Mouse (Mus musculus) ES-Bruce4 (cell line): ENCODE data around the gene Fgd2. TPM values are rescaled to one million over a fixed set of nuclear protein-coding genes. Genes with fewer than 3 reads are reported as not detected.

Source experiments
- H3K27ac ChIP-seq: 2 replicates; pipeline ENCODE4 v1.5.1; 2012; ENCODE audit warnings: low read length, inconsistent platforms; ENCODE audit not compliant: insufficient read depth
- H3K27me3 ChIP-seq: 2 replicates; pipeline ENCODE4 v1.6.1; 2012; ENCODE audit warnings: mild to moderate bottlenecking, low read length, inconsistent platforms; ENCODE audit not compliant: control insufficient read depth, poor library complexity, insufficient read depth, severe bottlenecking
- H3K36me3 ChIP-seq: 2 replicates; pipeline ENCODE4 v1.6.1; 2012; ENCODE audit warnings: inconsistent platforms, mild to moderate bottlenecking, low read length, moderate library complexity; ENCODE audit not compliant: control insufficient read depth, poor library complexity, insufficient read depth, severe bottlenecking
- H3K4me1 ChIP-seq: one replicate; pipeline ENCODE4 v1.8.1; 2011; ENCODE audit warnings: low read length; ENCODE audit not compliant: control insufficient read depth, insufficient read depth
- H3K4me3 ChIP-seq: 2 replicates; pipeline ENCODE4 v1.5.1; 2011; ENCODE audit warnings: low read depth, mild to moderate bottlenecking, low read length
- H3K9ac ChIP-seq: 2 replicates; pipeline ENCODE4 v1.6.1; 2012; ENCODE audit warnings: low read depth, mild to moderate bottlenecking, inconsistent platforms; ENCODE audit not compliant: poor library complexity, severe bottlenecking
- H3K9me3 ChIP-seq: replicated peaks from 2 replicates; pipeline ENCODE4 v1.6.1; 2012; ENCODE audit warnings: mild to moderate bottlenecking, low read length, inconsistent platforms; ENCODE audit not compliant: control insufficient read depth, poor library complexity, insufficient read depth, severe bottlenecking
- CTCF ChIP-seq: IDR thresholded peaks from one replicate; pipeline ENCODE4 v1.8.1; 2011; ENCODE audit warnings: low read depth, low read length
- EP300 ChIP-seq: IDR thresholded peaks from 2 replicates; pipeline ENCODE4 v1.6.1; 2011; ENCODE audit warnings: low read depth, low read length; ENCODE audit not compliant: insufficient read depth
- POLR2A ChIP-seq: IDR thresholded peaks from one replicate; pipeline ENCODE4 v1.8.1; 2011; ENCODE audit warnings: low read length; ENCODE audit not compliant: insufficient read depth
- polyA plus RNA-seq: library from polyadenylated mRNA; stranded (reverse); fragments of >200 nt; gene quantifications from 2 replicates; pipeline ENCODE4 v1.2.4, GENCODE M21; 2011; ENCODE audit warnings: low read depth; ENCODE audit not compliant: missing spikeins, insufficient read depth, insufficient read length

Gene Fgd2
- polyA plus RNA-seq, 1 experiment = 5.1 TPM

DNA sequence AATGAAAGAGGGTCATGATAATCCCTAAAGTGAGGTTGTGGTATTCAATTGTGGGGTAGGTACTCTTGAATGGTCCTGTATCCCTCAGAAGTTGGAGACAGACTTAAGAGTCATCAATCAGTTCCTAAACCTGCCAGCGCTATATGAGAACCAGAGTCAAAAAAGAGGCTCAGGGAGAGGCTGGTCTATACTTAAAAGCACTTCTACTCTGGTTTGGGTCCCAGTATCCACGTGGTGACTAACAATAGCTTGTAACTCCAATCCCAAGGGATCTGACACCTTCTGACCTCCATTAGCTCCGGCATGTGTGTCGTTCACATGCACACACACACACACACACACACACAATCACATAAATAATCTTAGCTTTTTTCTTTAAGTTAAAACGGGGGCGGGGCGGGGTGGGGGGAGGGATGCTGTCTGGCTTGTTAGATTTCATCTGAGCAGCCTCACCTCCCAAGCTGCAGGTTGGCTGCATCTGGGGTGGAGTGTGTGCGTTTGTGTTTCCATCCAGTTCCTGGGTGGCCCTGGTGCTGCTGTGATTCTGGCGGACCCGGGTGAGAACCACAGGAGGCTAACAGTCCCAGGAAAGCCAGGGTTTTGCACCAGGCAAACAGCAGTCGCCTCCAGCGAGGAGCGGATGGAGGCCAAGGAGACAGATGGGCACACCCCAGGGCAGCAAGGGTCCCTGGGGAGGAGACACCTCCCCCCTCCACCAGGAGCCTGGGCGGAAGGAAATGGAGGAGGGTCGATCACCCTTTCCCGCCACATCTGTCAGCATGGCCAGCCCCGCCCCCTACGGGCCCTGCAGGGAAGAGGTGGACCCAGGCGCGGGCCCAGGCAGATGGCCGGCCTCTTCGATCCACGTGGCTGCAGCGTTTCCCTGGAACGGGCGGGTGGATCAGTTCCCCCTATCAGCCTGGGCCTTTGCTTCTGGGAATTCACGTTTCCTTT lies 37.0 kb downstream of the Fgd2 start:
- H3K9ac ChIP-seq = peak overlapping the region; percentile 8; the same call in 1 of the 2 replicates
- no peaks in the 10 kb centered on the region for H3K36me3 ChIP-seq
- peak overlapping the region; percentile 36 for H3K4me3 ChIP-seq
- H3K27ac ChIP-seq = no peak overlapping the region
- no peaks in the 10 kb centered on the region for H3K27me3 ChIP-seq
- no peaks in the 10 kb centered on the region for H3K9me3 ChIP-seq
- H3K4me1 ChIP-seq = peaks cover 11% of the 10 kb centered on the region
- no peak for TF ChIP-seq CTCF
- TF ChIP-seq EP300 = peak; percentile 97
- TF ChIP-seq POLR2A = no peak

GRCm38 (mm10) chr17:29398434-29399026 lies 37.8 kb downstream of the Fgd2 start:
- H3K9me3 ChIP-seq = no peaks in the 10 kb centered on the region
- no peak overlapping the region for H3K27ac ChIP-seq
- TF ChIP-seq EP300 (no peak), CTCF (no peak), POLR2A (no peak)
- peaks cover 10% of the 10 kb centered on the region for H3K4me1 ChIP-seq
- H3K9ac ChIP-seq = peak overlapping the region; percentile 8; the same call in 1 of the 2 replicates
- no peaks in the 10 kb centered on the region for H3K27me3 ChIP-seq
- H3K4me3 ChIP-seq = no peak overlapping the region
- H3K36me3 ChIP-seq = no peaks in the 10 kb centered on the region

DNA sequence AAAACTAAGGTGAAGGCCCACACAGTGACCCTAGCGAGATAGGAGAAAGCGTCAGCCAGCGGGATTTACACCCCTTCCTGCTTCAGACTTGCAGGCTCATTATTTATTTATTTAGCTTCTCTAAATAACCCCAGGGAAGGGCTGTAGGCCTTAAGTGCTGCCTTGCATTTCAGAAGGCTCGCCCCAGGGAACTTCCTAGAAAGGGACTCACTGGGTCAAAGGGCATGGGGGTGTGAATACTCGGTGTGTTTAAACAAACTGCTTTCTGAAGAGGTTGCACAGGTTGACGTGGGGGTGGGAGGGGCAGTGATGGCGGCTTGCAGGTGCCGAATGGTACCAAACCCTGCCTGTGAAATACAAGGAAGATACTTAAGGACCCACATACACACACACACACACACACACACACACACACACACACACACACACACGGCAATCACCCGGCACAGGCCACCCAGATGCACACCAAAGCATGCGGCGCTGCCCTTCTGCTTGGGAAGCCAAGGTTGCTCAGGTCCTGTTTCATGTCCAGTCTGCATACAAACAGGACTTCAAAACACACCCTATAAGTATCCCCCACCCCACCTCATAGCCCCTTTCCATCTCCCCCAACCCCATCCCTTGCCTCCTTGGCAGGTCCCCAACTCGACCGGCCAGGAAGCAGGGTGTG lies 38.7 kb downstream of the Fgd2 start:
- Histone ChIP-seq H3K4me3 (no peak overlapping the region), H3K27me3 (no peaks in the 10 kb centered on the region), H3K4me1 (peaks cover 10% of the 10 kb centered on the region), H3K9me3 (no peaks in the 10 kb centered on the region), H3K9ac (no peak overlapping the region), H3K27ac (no peak overlapping the region), H3K36me3 (no peaks in the 10 kb centered on the region)
- TF ChIP-seq POLR2A (no peak), CTCF (no peak), EP300 (peak; percentile 96)

DNA sequence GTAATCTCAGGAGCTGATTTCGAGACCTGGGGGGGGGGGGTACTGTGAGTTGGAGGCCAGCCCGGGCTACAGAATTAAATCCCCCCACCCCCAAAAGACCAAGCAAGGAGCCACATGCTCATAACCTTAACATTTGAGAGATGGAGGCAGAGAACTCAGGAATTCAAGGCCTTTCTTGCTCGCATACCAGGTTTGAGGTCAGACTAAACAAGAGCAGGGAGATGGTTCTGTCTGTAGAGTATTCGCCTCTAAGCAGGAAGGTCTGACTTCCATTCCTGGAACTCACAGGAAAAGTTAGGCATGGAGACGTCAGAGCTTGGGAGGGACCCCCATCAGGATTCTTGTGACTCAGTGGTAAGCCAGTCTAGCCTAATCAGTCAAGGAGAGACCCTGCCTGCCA lies 39.3 kb downstream of the Fgd2 start:
- no peak for TF ChIP-seq POLR2A
- TF ChIP-seq CTCF = no peak
- no peak for TF ChIP-seq EP300
- no peak overlapping the region for H3K9ac ChIP-seq
- no peak overlapping the region for H3K27ac ChIP-seq
- H3K36me3 ChIP-seq = no peaks in the 10 kb centered on the region
- H3K27me3 ChIP-seq = no peaks in the 10 kb centered on the region
- no peak overlapping the region for H3K4me3 ChIP-seq
- peaks cover 10% of the 10 kb centered on the region for H3K4me1 ChIP-seq
- no peaks in the 10 kb centered on the region for H3K9me3 ChIP-seq

DNA sequence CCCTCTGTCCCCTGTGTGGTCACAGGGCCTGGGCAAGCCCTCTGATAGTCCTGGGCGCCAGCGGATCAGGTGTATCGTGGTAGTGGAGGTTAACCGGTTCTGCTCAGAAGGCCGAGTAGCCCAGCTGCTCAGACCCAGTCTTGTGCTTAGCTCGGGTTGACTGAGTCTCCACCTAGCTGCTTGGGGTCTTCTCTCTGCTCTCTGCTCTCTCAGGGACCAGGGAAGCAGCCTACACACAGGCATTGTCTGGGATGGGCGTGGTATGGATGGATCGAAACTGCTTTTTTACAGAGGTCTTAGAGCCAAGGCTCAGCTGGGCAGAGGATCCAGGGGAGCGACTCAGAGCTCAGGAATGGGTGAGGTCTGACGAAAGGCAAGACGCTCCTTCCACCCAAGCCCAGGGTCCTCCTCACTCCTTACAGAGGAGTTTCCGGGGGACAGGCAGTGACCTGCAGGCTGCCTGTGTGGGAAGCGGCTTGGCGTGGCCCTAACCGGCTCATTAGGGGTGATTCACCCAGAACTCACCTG lies 41.1 kb downstream of the Fgd2 start:
- Histone ChIP-seq H3K27ac (no peak overlapping the region), H3K9ac (no peak overlapping the region), H3K4me1 (peaks cover 15% of the 10 kb centered on the region), H3K27me3 (no peaks in the 10 kb centered on the region), H3K4me3 (no peak overlapping the region), H3K36me3 (no peaks in the 10 kb centered on the region), H3K9me3 (no peaks in the 10 kb centered on the region)
- TF ChIP-seq POLR2A (no peak), EP300 (no peak), CTCF (no peak)
